Mouse (Mus musculus) kidney, postnatal 0 days (tissue): ENCODE data around the gene Ccdc113. TPM values are rescaled to one million over a fixed set of nuclear protein-coding genes. Genes with fewer than 3 reads are reported as not detected.
A peak's percentile ranks its signal among the peaks of the same experiment; 100 is the strongest.

Experiments
- ATAC-seq: fragments of 200-750 bp; cut with Nextera tagmentation; replicated peaks from 2 replicates; pipeline ENCODE4 v1.8.0; 2017; ENCODE audit warnings: low read depth, moderate number of reproducible peaks, moderate TSS enrichment, moderate library complexity; ENCODE audit not compliant: low FRiP score
- DNase-seq: peaks from one replicate; pipeline ENCODE4 v3.0.0-alpha.2; 2016; ENCODE audit warnings: low spot score
- H3K27ac ChIP-seq: fragments of 300-500 bp; sonication (generic); 2 replicates; pipeline ENCODE4 v1.5.1; 2014; ENCODE audit warnings: mild to moderate bottlenecking
- H3K27me3 ChIP-seq: fragments of 300-500 bp; sonication (generic); 2 replicates; pipeline ENCODE4 v1.6.1; 2014; ENCODE audit warnings: low read length, mixed read lengths; ENCODE audit not compliant: insufficient read depth
- H3K36me3 ChIP-seq: fragments of 300-500 bp; sonication (generic); 2 replicates; pipeline ENCODE4 v1.6.1; 2014; ENCODE audit warnings: low read length, mixed read lengths; ENCODE audit not compliant: insufficient read depth
- H3K4me1 ChIP-seq: fragments of 300-500 bp; sonication (generic); replicated peaks from 2 replicates; pipeline ENCODE4 v1.6.1; 2014; ENCODE audit warnings: antibody characterized with exemption, low read length, mixed read lengths; ENCODE audit not compliant: insufficient read depth
- H3K4me2 ChIP-seq: fragments of 300-500 bp; sonication (generic); 2 replicates; pipeline ENCODE4 v1.6.1; 2014; ENCODE audit warnings: mild to moderate bottlenecking, low read length, moderate library complexity, mixed read lengths
- H3K4me3 ChIP-seq: fragments of 300-500 bp; sonication (generic); replicated peaks from 2 replicates; pipeline ENCODE4 v1.5.1; 2014; ENCODE audit warnings: low read depth, low read length
- H3K9ac ChIP-seq: fragments of 300-500 bp; sonication (generic); 2 replicates; pipeline ENCODE4 v1.6.1; 2014; ENCODE audit warnings: low read depth, low read length
- H3K9me3 ChIP-seq: fragments of 300-500 bp; sonication (generic); replicated peaks from 2 replicates; pipeline ENCODE4 v1.6.1; 2016; ENCODE audit warnings: low read length, inconsistent platforms, mixed read lengths
- CTCF ChIP-seq: IDR thresholded peaks from 2 replicates; pipeline ENCODE4 v1.5.1; 2016; ENCODE audit warnings: antibody characterized with exemption, low read depth, mild to moderate bottlenecking, moderate library complexity
- WGBS: fragments of 180-500 bp; shearing (Covaris S2); extraction: QIAGEN DNeasy Blood & Tissue Kit; methylation state at CpG from one replicate; pipeline ENCODE4 v1.1.7; 2014; 5-methylcytosine and 5-hydroxymethylcytosine counted together
- polyA plus RNA-seq: library from polyadenylated mRNA; unstranded; fragments of >200 nt; fragmentation: Nextera tagmentation; extraction: Ambion mirVana; gene quantifications from 2 replicates; pipeline ENCODE4 v1.2.1, GENCODE M21; 2015

Ccdc113 gene
- polyA plus RNA-seq, 1 experiment from 2014 or later: 2.2 TPM

GRCm38 (mm10) chr8:95593439-95594393, 59.8 kb downstream of the Ccdc113 start:
- no peak for TF ChIP-seq CTCF

DNA sequence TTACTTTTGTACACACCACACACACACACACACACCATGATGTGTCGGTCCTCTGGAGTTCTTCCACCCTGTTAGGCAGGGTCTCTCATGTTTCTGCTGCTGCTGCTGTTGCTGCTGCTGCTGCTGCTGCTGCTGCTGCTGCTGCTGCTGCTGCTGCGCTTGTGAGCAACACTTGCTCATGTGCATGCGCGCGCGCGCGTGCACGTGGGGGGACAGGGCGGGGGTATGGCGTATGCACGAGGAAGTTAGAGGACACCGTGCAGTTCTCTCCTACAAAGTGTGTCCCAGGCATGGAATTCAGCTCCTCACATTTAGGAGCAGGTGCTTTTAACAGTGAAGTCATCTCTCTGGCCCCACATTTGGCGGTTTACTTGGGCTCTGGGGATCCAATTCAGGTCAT, 61.2 kb downstream of the Ccdc113 start:
- no peaks in the 10 kb centered on the region for H3K9me3 ChIP-seq
- H3K4me2 ChIP-seq: no peak overlapping the region
- no peak overlapping the region for H3K9ac ChIP-seq
- TF ChIP-seq CTCF: no peak
- H3K27me3 ChIP-seq: no peaks in the 10 kb centered on the region
- H3K4me3 ChIP-seq: no peak overlapping the region
- H3K27ac ChIP-seq: no peak overlapping the region
- DNase-seq (no peak), ATAC-seq (no peak)
- no peaks in the 10 kb centered on the region for H3K4me1 ChIP-seq
- H3K36me3 ChIP-seq: no peaks in the 10 kb centered on the region
- WGBS: 82% methylated on average over 14 of the region's 14 CpGs

More at GRCm38 (mm10) chr8:95593439-95594393, 59.8 kb downstream of the Ccdc113 start:
- Histone ChIP-seq H3K36me3 (no peaks in the 10 kb centered on the region), H3K4me2 (no peak overlapping the region), H3K27me3 (no peaks in the 10 kb centered on the region), H3K4me1 (no peaks in the 10 kb centered on the region), H3K27ac (no peak overlapping the region), H3K4me3 (no peak overlapping the region), H3K9me3 (no peaks in the 10 kb centered on the region), H3K9ac (no peak overlapping the region)
- DNase-seq: no peak
- ATAC-seq: no peak
- WGBS: 88% methylated on average over 7 of the region's 7 CpGs

GRCm38 (mm10) chr8:95596841-95597241, 63.0 kb downstream of the Ccdc113 start:
- H3K9ac ChIP-seq: no peak overlapping the region
- no peaks in the 10 kb centered on the region for H3K4me1 ChIP-seq
- H3K27ac ChIP-seq: no peak overlapping the region
- H3K36me3 ChIP-seq: no peaks in the 10 kb centered on the region
- ATAC-seq (no peak), DNase-seq (no peak)
- no peak for TF ChIP-seq CTCF
- WGBS: 56% methylated on average over 4 of the region's 4 CpGs
- no peak overlapping the region for H3K4me3 ChIP-seq
- no peaks in the 10 kb centered on the region for H3K27me3 ChIP-seq
- no peak overlapping the region for H3K4me2 ChIP-seq
- no peaks in the 10 kb centered on the region for H3K9me3 ChIP-seq

GRCm38 (mm10) chr8:95599861-95600260, 66.0 kb downstream of the Ccdc113 start:
- DNase-seq (peak; percentile 75), ATAC-seq (no peak)
- TF ChIP-seq CTCF: peak; percentile 77
- Histone ChIP-seq H3K9ac (no peak overlapping the region), H3K4me1 (no peaks in the 10 kb centered on the region), H3K27ac (no peak overlapping the region), H3K4me2 (no peak overlapping the region), H3K4me3 (no peak overlapping the region), H3K36me3 (no peaks in the 10 kb centered on the region), H3K9me3 (no peaks in the 10 kb centered on the region), H3K27me3 (no peaks in the 10 kb centered on the region)
- 10% methylated on average over 11 of the region's 11 CpGs for WGBS

DNA sequence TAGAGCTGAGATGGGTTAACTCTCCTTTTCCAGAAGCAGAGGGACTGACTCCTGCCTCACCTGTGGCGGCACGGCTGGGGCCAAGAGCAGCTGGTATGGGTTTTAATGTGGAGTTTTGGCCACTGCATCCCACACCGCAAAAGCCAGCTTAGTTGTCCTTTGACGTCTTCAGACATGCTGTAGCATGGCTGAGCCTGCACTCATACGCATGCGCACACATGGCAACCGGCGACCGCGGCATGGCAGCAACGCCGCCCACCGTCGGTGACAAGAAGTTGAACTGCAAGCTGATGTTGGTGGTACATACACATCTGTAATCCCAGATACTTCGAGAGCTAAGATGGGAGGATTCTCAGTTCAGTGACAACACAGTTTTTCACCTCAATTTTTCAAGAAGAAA, 67.4 kb downstream of the Ccdc113 start:
- WGBS: 83% methylated on average over 15 of the region's 15 CpGs
- DNase-seq (no peak), ATAC-seq (no peak)
- H3K9me3 ChIP-seq: no peaks in the 10 kb centered on the region
- H3K4me1 ChIP-seq: no peaks in the 10 kb centered on the region
- H3K9ac ChIP-seq: no peak overlapping the region
- H3K27ac ChIP-seq: no peak overlapping the region
- no peak for TF ChIP-seq CTCF
- no peaks in the 10 kb centered on the region for H3K27me3 ChIP-seq
- H3K4me2 ChIP-seq: no peak overlapping the region
- H3K4me3 ChIP-seq: no peak overlapping the region
- H3K36me3 ChIP-seq: no peaks in the 10 kb centered on the region

DNA sequence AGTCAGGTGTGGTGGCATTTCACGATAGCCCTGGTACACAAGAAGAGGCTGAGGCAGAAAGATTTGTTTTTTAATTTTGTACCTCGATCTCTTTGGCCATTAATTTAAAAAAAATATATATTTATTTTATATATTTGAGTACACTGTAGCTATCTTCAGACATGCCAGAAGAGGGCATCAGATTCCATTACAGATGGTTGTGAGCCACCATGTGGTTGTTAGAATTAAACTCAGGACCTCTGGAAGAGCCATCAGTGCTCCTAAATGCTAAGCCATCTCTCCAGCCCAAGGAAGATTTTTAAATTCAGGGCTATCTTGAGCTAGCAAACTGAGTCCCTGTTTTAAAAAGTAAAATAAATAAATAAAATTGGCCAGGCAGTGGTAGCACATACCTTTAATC, 68.3 kb downstream of the Ccdc113 start:
- H3K9ac ChIP-seq: no peak overlapping the region

More for the DNA sequence above, 68.3 kb downstream of the Ccdc113 start:
- Histone ChIP-seq H3K27me3 (no peaks in the 10 kb centered on the region), H3K4me2 (no peak overlapping the region), H3K4me1 (no peaks in the 10 kb centered on the region), H3K4me3 (no peak overlapping the region), H3K9me3 (no peaks in the 10 kb centered on the region), H3K36me3 (no peaks in the 10 kb centered on the region), H3K27ac (no peak overlapping the region)
- WGBS: 75% methylated on average over 2 of the region's 2 CpGs
- peak; percentile 52 for TF ChIP-seq CTCF
- ATAC-seq: no peak
- no peak for DNase-seq
